Mouse (Mus musculus) brain, embryonic 14.5 days (tissue): ENCODE data around the gene Tekt4.

Source experiments
- CTCF ChIP-seq: fragments of 200-500 bp; IDR thresholded peaks from 2 replicates; pipeline ENCODE4 v1.5.1; 2012; ENCODE audit warnings: inconsistent platforms, mild to moderate bottlenecking, moderate library complexity, borderline replicate concordance; ENCODE audit not compliant: insufficient read depth, insufficient read length; ENCODE audit errors: extremely low read depth
- POLR2A ChIP-seq: fragments of 200-500 bp; IDR thresholded peaks from 2 replicates; pipeline ENCODE4 v1.6.1; 2012; ENCODE audit warnings: mild to moderate bottlenecking, inconsistent platforms, borderline replicate concordance; ENCODE audit not compliant: poor library complexity, insufficient read depth, insufficient read length, severe bottlenecking; ENCODE audit errors: extremely low read depth

GRCm38 (mm10) chr17:25480152-25480551 is 25.7 kb downstream of the Tekt4 start:
- TF ChIP-seq CTCF, result no peak
- TF ChIP-seq POLR2A, result no peak
